Mouse (Mus musculus) heart, embryonic 15.5 days (tissue): ENCODE measurements around the gene Olfr487. TPM values are rescaled to one million over a fixed set of nuclear protein-coding genes. Genes with fewer than 3 reads are reported as not detected.
"Not testable (repeated sequence)": the region's sequence is repeated elsewhere in the genome, so short reads cannot be mapped to it uniquely, and the experiment has no call there.

Source experiments
- ATAC-seq: fragments of 200-750 bp; cut with Nextera tagmentation; replicated peaks from 2 replicates; pipeline ENCODE4 v1.8.0; 2017; ENCODE audit warnings: low read depth, moderate TSS enrichment; ENCODE audit not compliant: insufficient number of reproducible peaks, insufficient read depth, low FRiP score
- H3K27ac ChIP-seq: fragments of 300-500 bp; sonication (generic); 2 replicates; pipeline ENCODE4 v1.5.1; 2015; ENCODE audit warnings: mild to moderate bottlenecking, inconsistent platforms
- H3K27me3 ChIP-seq: fragments of 300-500 bp; sonication (generic); 2 replicates; pipeline ENCODE4 v1.6.1; 2015; ENCODE audit warnings: inconsistent platforms
- H3K36me3 ChIP-seq: fragments of 300-500 bp; sonication (generic); 2 replicates; pipeline ENCODE4 v1.6.1; 2015; ENCODE audit warnings: mild to moderate bottlenecking, inconsistent platforms
- H3K4me1 ChIP-seq: fragments of 300-500 bp; sonication (generic); replicated peaks from 2 replicates; pipeline ENCODE4 v1.6.1; 2015; ENCODE audit warnings: inconsistent platforms
- H3K4me2 ChIP-seq: fragments of 300-500 bp; sonication (generic); 2 replicates; pipeline ENCODE4 v1.6.1; 2015; ENCODE audit warnings: inconsistent platforms, mild to moderate bottlenecking, moderate library complexity
- H3K4me3 ChIP-seq: fragments of 300-500 bp; sonication (generic); 2 replicates; pipeline ENCODE4 v1.5.1; 2015; ENCODE audit warnings: mild to moderate bottlenecking, inconsistent platforms
- H3K9ac ChIP-seq: fragments of 300-500 bp; sonication (generic); 2 replicates; pipeline ENCODE4 v1.6.1; 2015; ENCODE audit warnings: mild to moderate bottlenecking, inconsistent platforms
- H3K9me3 ChIP-seq: fragments of 300-500 bp; sonication (generic); replicated peaks from 2 replicates; pipeline ENCODE4 v1.6.1; 2016; ENCODE audit warnings: inconsistent platforms
- WGBS: fragments of 180-500 bp; shearing (Covaris S2); methylation state at CpG from one replicate; pipeline ENCODE4 v1.1.7; 2015; ENCODE audit warnings: mixed read lengths; 5-methylcytosine and 5-hydroxymethylcytosine counted together
- polyA plus RNA-seq: library from polyadenylated mRNA; unstranded; fragments of >200 nt; fragmentation: Nextera tagmentation; extraction: Ambion mirVana; gene quantifications from 2 replicates; pipeline ENCODE4 v1.2.1, GENCODE M21; 2015

Olfr487 gene
- not detected in 2 replicates for polyA plus RNA-seq

DNA sequence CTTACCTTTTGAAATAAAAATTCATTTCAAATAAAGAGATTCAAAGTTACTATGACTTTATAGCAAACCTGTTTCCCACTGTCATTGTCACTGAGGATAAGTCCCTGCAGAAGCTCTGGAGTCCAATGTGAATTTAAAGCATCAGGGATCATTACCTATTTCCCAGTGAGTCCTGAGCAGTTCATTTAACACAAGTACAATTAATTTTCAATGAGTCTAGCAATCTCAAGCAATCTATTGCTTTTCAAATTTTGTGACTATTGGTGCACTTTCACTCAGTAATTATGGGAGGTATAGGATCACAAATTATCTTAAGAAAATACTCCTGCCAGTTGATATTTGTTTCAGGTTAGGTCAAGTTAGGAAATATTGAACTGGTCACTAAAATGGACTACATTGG lies at the start of gene Olfr487:
Gene Olfr487, minus strand, starts transcription at position 101 of the 400 bp plus-strand sequence.
- not testable (repeated sequence) for H3K27ac ChIP-seq, H3K9ac ChIP-seq, H3K4me2 ChIP-seq, ATAC-seq, H3K27me3 ChIP-seq, H3K4me3 ChIP-seq, H3K4me1 ChIP-seq, H3K36me3 ChIP-seq, H3K9me3 ChIP-seq

- H3K9me3 ChIP-seq: peaks cover 3% of the 10 kb centered on the region; the same call in 1 of the 2 replicates
- no peak for ATAC-seq
- no peaks in the 10 kb centered on the region for H3K4me1 ChIP-seq
- no peaks in the 10 kb centered on the region for H3K27me3 ChIP-seq
- H3K36me3 ChIP-seq: no peaks in the 10 kb centered on the region
- no peak within 1 kb of the TSS for H3K4me2 ChIP-seq
- no peak within 1 kb of the TSS for H3K27ac ChIP-seq
- H3K4me3 ChIP-seq: no peak within 1 kb of the TSS
- no peak within 1 kb of the TSS for H3K9ac ChIP-seq
Observed at GRCm38 (mm10) chr7:108258247-108258646, 43.8 kb upstream of the Olfr487 start, which contains the start of gene Olfr488. TSS of gene Olfr488 (minus strand) at chr7:108258347.

- Histone ChIP-seq H3K36me3 (no peaks in the 10 kb centered on the region), H3K4me1 (no peaks in the 10 kb centered on the region), H3K9ac (no peak overlapping the region), H3K9me3 (no peaks in the 10 kb centered on the region), H3K27me3 (no peaks in the 10 kb centered on the region), H3K4me3 (no peak overlapping the region), H3K4me2 (no peak overlapping the region), H3K27ac (no peak overlapping the region)
- 70% methylated on average over 3 of the region's 3 CpGs for WGBS
- ATAC-seq: no peak
Observed at GRCm38 (mm10) chr7:108233551-108233950, 19.1 kb upstream of the Olfr487 start.

- Histone ChIP-seq H3K27ac (no peak overlapping the region), H3K4me3 (no peak overlapping the region), H3K4me1 (no peaks in the 10 kb centered on the region), H3K27me3 (no peaks in the 10 kb centered on the region), H3K36me3 (no peaks in the 10 kb centered on the region), H3K9me3 (no peaks in the 10 kb centered on the region), H3K4me2 (no peak overlapping the region), H3K9ac (no peak overlapping the region)
- 64% methylated on average over 6 of the region's 6 CpGs for WGBS
- no peak for ATAC-seq
Observed at GRCm38 (mm10) chr7:108196938-108197337, 17.5 kb downstream of the Olfr487 start.

GRCm38 (mm10) chr7:108196337-108196736 lies 18.1 kb downstream of the Olfr487 start:
- H3K36me3 ChIP-seq, H3K9ac ChIP-seq, H3K27me3 ChIP-seq, ATAC-seq, H3K9me3 ChIP-seq, H3K4me1 ChIP-seq, H3K27ac ChIP-seq, H3K4me2 ChIP-seq, H3K4me3 ChIP-seq: not testable (repeated sequence)
- WGBS: 59% methylated on average over 3 of the region's 3 CpGs

DNA sequence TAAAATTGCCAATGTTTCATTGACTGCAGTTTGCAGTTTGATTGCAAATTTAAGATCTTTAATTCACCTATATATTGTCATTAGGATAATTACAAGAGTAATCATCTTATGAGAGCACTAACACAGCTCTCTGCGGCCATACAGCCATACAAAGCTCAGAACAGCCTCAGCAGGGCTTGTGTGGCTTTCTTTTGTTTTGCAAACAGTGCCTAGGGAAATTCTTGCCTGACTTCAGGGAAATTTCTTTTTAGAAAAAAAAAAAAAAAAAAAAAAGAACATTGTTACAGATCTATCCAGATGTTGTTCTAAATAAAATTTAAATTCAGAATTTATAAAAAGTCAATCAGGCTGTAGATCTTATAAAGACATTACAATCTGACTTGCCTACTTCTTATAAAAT lies 21.7 kb downstream of the Olfr487 start:
- H3K4me1 ChIP-seq, H3K9me3 ChIP-seq, H3K4me3 ChIP-seq, ATAC-seq, H3K27ac ChIP-seq, H3K4me2 ChIP-seq, H3K9ac ChIP-seq, H3K27me3 ChIP-seq, H3K36me3 ChIP-seq: not testable (repeated sequence)
- 73% methylated on average over 1 of the region's 1 CpGs for WGBS

DNA sequence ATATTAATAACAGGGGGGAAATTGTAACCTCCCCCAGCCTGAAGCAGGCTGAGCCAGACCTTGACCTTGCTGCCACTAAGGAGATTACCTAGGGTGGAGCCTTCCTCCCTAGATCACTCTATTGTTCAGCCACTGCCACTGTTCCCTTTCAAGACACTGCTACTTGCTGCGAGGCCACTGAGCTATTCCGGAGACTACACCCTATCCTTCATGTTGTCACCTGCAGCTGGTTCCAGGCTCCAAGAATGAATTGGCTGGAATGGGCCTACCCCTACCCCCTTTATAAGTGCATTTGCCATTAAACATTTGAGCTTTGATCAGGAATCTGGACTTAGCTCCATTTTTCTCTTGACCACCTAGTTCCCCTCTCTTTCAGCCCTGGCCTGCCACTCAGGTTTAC lies 23.2 kb downstream of the Olfr487 start:
- H3K4me2 ChIP-seq, H3K4me1 ChIP-seq, H3K27me3 ChIP-seq, H3K9me3 ChIP-seq, H3K9ac ChIP-seq, ATAC-seq, H3K4me3 ChIP-seq, H3K36me3 ChIP-seq, H3K27ac ChIP-seq: not testable (repeated sequence)
- 70% methylated on average over 2 of the region's 2 CpGs for WGBS

- not testable (repeated sequence) for H3K36me3 ChIP-seq, H3K27me3 ChIP-seq, H3K9me3 ChIP-seq, H3K27ac ChIP-seq, H3K4me2 ChIP-seq, H3K4me1 ChIP-seq, H3K9ac ChIP-seq, ATAC-seq, H3K4me3 ChIP-seq
- 71% methylated on average over 2 of the region's 2 CpGs for WGBS
Observed at GRCm38 (mm10) chr7:108185237-108185636, 29.2 kb downstream of the Olfr487 start.

GRCm38 (mm10) chr7:108184401-108184800 lies 30.0 kb downstream of the Olfr487 start:
- not testable (repeated sequence) for H3K4me2 ChIP-seq, H3K4me1 ChIP-seq, H3K4me3 ChIP-seq, ATAC-seq, H3K9me3 ChIP-seq, H3K36me3 ChIP-seq, H3K9ac ChIP-seq, H3K27ac ChIP-seq, H3K27me3 ChIP-seq
- WGBS: 74% methylated on average over 3 of the region's 3 CpGs

- not testable (repeated sequence) for H3K4me3 ChIP-seq, H3K9ac ChIP-seq, H3K27ac ChIP-seq, H3K4me2 ChIP-seq, H3K4me1 ChIP-seq, ATAC-seq, H3K9me3 ChIP-seq, H3K27me3 ChIP-seq, H3K36me3 ChIP-seq
- 68% methylated on average over 1 of the region's 1 CpGs for WGBS
Observed at GRCm38 (mm10) chr7:108172642-108173041, 41.8 kb downstream of the Olfr487 start, which contains the start of gene Olfr486. TSS of gene Olfr486 (minus strand) at chr7:108172742.

GRCm38 (mm10) chr7:108159771-108160170 lies 54.7 kb downstream of the Olfr487 start, which contains the start of gene Olfr485:
TSS of gene Olfr485 (minus strand) at chr7:108159871.
- Histone ChIP-seq H3K4me1 (no peaks in the 10 kb centered on the region), H3K4me3 (no peak within 1 kb of the TSS), H3K9me3 (no peaks in the 10 kb centered on the region), H3K36me3 (no peaks in the 10 kb centered on the region), H3K4me2 (no peak within 1 kb of the TSS), H3K9ac (no peak within 1 kb of the TSS), H3K27ac (no peak within 1 kb of the TSS), H3K27me3 (no peaks in the 10 kb centered on the region)
- ATAC-seq: no peak
